Mouse (Mus musculus) bone marrow macrophage, adult 2 months (primary cell): ENCODE measurements at regions not wholly inside any gene's neighbourhood (a gene's known extent, or its start where the extent isn't known, plus 50 kb on each side); places are given as distances from the start of the nearest gene placed in this dataset.

Source experiments
- CTCF ChIP-seq: IDR thresholded peaks from 2 replicates; pipeline ENCODE4 v1.5.1; 2012; ENCODE audit warnings: low read depth, mild to moderate bottlenecking, low read length, moderate library complexity
- POLR2A ChIP-seq: IDR thresholded peaks from 2 replicates; pipeline ENCODE4 v1.6.1; 2012; ENCODE audit warnings: mild to moderate bottlenecking, low read depth, low read length, borderline replicate concordance

- TF ChIP-seq POLR2A (no peak), CTCF (no peak)
These were observed 55.4 kb upstream of the Errfi1 start for GRCm38 (mm10) chr4:150798281-150798680.
